Mouse (Mus musculus) forebrain, embryonic 13.5 days (tissue): ENCODE data around the gene Mef2a. TPM values are rescaled to one million over a fixed set of nuclear protein-coding genes. Genes with fewer than 3 reads are reported as not detected.

Experiments used
- ATAC-seq: fragments of 200-750 bp; cut with Nextera tagmentation; 2 replicates; pipeline ENCODE4 v1.8.0; 2017
- H3K27ac ChIP-seq: fragments of 300-500 bp; sonication (generic); 2 replicates; pipeline ENCODE4 v1.5.1; 2015; ENCODE audit warnings: inconsistent platforms, mild to moderate bottlenecking, moderate library complexity
- H3K27me3 ChIP-seq: fragments of 300-500 bp; sonication (generic); 2 replicates; pipeline ENCODE4 v1.6.1; 2015; ENCODE audit warnings: mild to moderate bottlenecking, inconsistent platforms
- H3K36me3 ChIP-seq: fragments of 300-500 bp; sonication (generic); 2 replicates; pipeline ENCODE4 v1.6.1; 2015; ENCODE audit warnings: mild to moderate bottlenecking, inconsistent platforms; ENCODE audit not compliant: poor library complexity, severe bottlenecking
- H3K4me1 ChIP-seq: fragments of 300-500 bp; sonication (generic); 2 replicates; pipeline ENCODE4 v1.6.1; 2015; ENCODE audit warnings: inconsistent platforms
- H3K4me2 ChIP-seq: fragments of 300-500 bp; sonication (generic); 2 replicates; pipeline ENCODE4 v1.6.1; 2015; ENCODE audit warnings: inconsistent platforms, mild to moderate bottlenecking, moderate library complexity
- H3K4me3 ChIP-seq: fragments of 300-500 bp; sonication (generic); 2 replicates; pipeline ENCODE4 v1.5.1; 2015; ENCODE audit warnings: mild to moderate bottlenecking, inconsistent platforms
- H3K9ac ChIP-seq: fragments of 300-500 bp; sonication (generic); 2 replicates; pipeline ENCODE4 v1.6.1; 2015; ENCODE audit warnings: mild to moderate bottlenecking, inconsistent platforms
- H3K9me3 ChIP-seq: fragments of 300-500 bp; sonication (generic); replicated peaks from 2 replicates; pipeline ENCODE4 v1.6.1; 2016; ENCODE audit warnings: inconsistent platforms
- WGBS: fragments of 180-500 bp; shearing (Covaris S2); methylation state at CpG from one replicate; pipeline ENCODE4 v1.1.7; 2015; 5-methylcytosine and 5-hydroxymethylcytosine counted together
- polyA plus RNA-seq: library from polyadenylated mRNA; unstranded; fragments of >200 nt; fragmentation: Nextera tagmentation; extraction: Ambion mirVana; gene quantifications from 2 replicates; pipeline ENCODE4 v1.2.1, GENCODE M21; 2015

Gene Mef2a
- polyA plus RNA-seq, 1 experiment from 2014 or later = 26.0 TPM

DNA sequence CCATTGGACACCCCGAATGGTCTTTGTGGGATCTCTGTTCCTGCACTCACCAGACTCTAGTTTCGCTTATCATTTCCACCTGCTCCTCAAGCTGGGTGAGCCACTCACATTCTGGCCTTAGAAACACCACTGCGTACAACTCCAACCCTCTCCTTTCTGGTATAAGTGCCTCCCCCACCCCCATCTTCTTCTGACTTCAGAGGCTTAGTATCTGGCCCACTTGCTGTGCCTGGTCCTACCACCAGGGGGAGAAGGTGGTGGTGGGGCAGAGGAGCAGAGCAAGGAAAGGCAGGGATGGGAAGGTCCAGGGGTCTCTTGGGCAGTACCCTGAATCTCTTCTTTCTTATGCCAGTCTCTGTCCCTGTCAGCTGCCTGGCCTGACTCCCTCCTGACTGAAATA, 155.6 kb downstream of the Mef2a start:
- Histone ChIP-seq H3K27ac (no peak overlapping the region), H3K36me3 (no peaks in the 10 kb centered on the region), H3K9me3 (no peaks in the 10 kb centered on the region), H3K27me3 (no peaks in the 10 kb centered on the region), H3K4me3 (no peak overlapping the region), H3K4me1 (peaks cover 6% of the 10 kb centered on the region; the same call in 1 of the 2 replicates), H3K9ac (no peak overlapping the region), H3K4me2 (no peak overlapping the region)
- no peak; the same call in 1 of the 2 replicates for ATAC-seq
- WGBS = 71% methylated on average over 3 of the region's 3 CpGs

DNA sequence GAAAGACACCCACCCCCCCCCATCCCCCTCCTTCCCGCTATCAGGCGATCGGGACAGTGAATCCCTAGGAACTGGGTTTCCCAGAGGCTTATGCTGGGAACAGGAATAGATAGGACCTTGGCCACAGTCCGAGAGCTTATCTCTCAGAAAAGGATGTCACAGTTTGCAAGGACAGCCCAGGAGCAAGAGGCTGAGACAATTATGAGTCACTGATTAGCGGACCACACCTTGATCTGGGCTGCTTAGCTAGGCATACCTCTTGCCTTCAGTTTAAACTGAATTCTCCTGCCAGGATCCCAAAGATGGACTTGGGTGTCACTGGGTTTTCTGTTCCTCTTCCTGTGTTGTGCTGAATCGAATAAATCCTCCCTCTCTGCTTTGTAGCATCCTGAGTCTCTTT, 156.3 kb downstream of the Mef2a start:
- WGBS = 82% methylated on average over 6 of the region's 6 CpGs
- ATAC-seq = no peak
- Histone ChIP-seq H3K36me3 (no peaks in the 10 kb centered on the region), H3K27ac (no peak overlapping the region), H3K4me2 (no peak overlapping the region), H3K4me3 (no peak overlapping the region), H3K9me3 (no peaks in the 10 kb centered on the region), H3K4me1 (no peaks in the 10 kb centered on the region), H3K27me3 (no peaks in the 10 kb centered on the region), H3K9ac (no peak overlapping the region)

GRCm38 (mm10) chr7:67213589-67213988, 159.1 kb downstream of the Mef2a start:
- no peaks in the 10 kb centered on the region for H3K4me1 ChIP-seq
- no peak for ATAC-seq
- WGBS = 89% methylated on average over 1 of the region's 1 CpGs
- H3K27ac ChIP-seq = no peak overlapping the region
- no peaks in the 10 kb centered on the region for H3K36me3 ChIP-seq
- H3K4me3 ChIP-seq = no peak overlapping the region
- H3K27me3 ChIP-seq = no peaks in the 10 kb centered on the region
- H3K9me3 ChIP-seq = no peaks in the 10 kb centered on the region
- no peak overlapping the region for H3K4me2 ChIP-seq
- no peak overlapping the region for H3K9ac ChIP-seq

DNA sequence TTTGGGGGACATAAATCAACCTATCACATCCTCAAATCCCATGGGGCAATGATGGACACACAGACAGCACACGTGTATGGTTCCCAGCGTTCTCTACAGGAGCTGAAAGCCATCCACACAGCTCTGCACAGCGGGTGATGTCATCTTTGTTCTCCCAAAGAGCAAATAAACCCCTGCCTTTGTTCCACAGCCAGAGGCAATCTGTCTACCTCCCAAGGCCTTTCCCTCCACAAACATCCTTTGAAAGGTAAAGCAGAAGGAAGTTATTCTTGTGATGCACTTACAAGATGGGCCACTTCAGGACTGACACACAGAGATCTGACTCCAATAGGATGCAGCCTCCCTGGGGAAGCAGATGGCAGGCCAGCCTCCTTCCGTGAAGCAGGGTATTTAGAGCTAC, 160.7 kb downstream of the Mef2a start:
- no peaks in the 10 kb centered on the region for H3K27me3 ChIP-seq
- H3K9ac ChIP-seq = no peak overlapping the region
- H3K4me3 ChIP-seq = no peak overlapping the region
- H3K4me1 ChIP-seq = no peaks in the 10 kb centered on the region
- WGBS = 51% methylated on average over 4 of the region's 4 CpGs
- H3K27ac ChIP-seq = no peak overlapping the region
- no peaks in the 10 kb centered on the region for H3K36me3 ChIP-seq
- no peaks in the 10 kb centered on the region for H3K9me3 ChIP-seq
- no peak for ATAC-seq
- no peak overlapping the region for H3K4me2 ChIP-seq

DNA sequence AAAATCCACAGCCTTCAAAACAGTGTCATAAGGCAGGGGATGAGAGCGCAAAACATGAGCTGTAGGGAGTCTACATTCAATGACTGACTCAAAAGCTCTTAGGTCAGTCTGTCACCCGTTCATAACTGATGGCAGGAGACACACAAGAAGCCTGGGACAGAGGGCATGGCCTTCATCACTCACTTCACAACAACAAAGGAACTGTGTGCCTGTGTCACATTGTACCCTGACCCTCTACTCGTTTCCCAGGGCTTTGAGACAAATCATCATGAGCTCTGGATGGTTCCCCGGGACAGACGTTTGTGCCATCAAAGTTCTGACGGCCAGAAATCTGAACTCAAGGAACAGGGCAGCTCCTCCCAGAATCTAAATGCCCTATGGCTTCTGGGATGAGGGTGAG, 161.3 kb downstream of the Mef2a start:
- 65% methylated on average over 6 of the region's 6 CpGs for WGBS
- no peak overlapping the region for H3K4me3 ChIP-seq
- H3K36me3 ChIP-seq = no peaks in the 10 kb centered on the region
- H3K9me3 ChIP-seq = no peaks in the 10 kb centered on the region
- no peak overlapping the region for H3K9ac ChIP-seq
- H3K27ac ChIP-seq = no peak overlapping the region
- H3K4me1 ChIP-seq = no peaks in the 10 kb centered on the region
- H3K27me3 ChIP-seq = no peaks in the 10 kb centered on the region
- ATAC-seq = no peak
- H3K4me2 ChIP-seq = no peak overlapping the region

- Histone ChIP-seq H3K4me1 (no peaks in the 10 kb centered on the region), H3K27me3 (no peaks in the 10 kb centered on the region), H3K27ac (no peak overlapping the region), H3K4me3 (no peak overlapping the region), H3K9ac (no peak overlapping the region), H3K9me3 (no peaks in the 10 kb centered on the region), H3K4me2 (no peak overlapping the region), H3K36me3 (no peaks in the 10 kb centered on the region)
- 74% methylated on average over 6 of the region's 6 CpGs for WGBS
- no peak for ATAC-seq
These were observed 162.4 kb downstream of the Mef2a start for GRCm38 (mm10) chr7:67210004-67210833.

DNA sequence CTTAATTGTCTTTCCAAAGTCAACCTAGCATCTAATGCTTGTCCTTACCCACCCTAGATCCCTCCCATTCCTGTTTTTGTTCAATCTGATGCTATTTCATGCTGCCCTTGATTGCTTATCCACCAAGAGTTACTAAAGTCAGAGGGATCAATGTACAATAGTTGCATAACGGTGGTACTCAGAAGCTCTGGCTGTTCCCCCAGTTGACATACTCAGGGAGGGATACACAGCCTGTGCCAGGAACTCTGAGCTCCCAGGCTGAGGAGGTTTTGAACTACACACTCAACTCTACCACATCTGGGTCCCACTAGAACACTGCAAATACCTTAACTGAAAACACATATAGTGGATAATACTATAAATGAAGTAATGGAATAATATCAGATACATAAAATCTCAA, 164.3 kb downstream of the Mef2a start:
- Histone ChIP-seq H3K27ac (no peak overlapping the region), H3K9ac (no peak overlapping the region), H3K4me1 (no peaks in the 10 kb centered on the region), H3K9me3 (no peaks in the 10 kb centered on the region), H3K4me3 (no peak overlapping the region), H3K36me3 (no peaks in the 10 kb centered on the region), H3K4me2 (no peak overlapping the region), H3K27me3 (no peaks in the 10 kb centered on the region)
- no peak for ATAC-seq
- WGBS = 90% methylated on average over 1 of the region's 1 CpGs

- no peaks in the 10 kb centered on the region for H3K9me3 ChIP-seq
- ATAC-seq = no peak
- no peaks in the 10 kb centered on the region for H3K27me3 ChIP-seq
- no peak overlapping the region for H3K4me2 ChIP-seq
- WGBS = 55% methylated on average over 6 of the region's 6 CpGs
- no peak overlapping the region for H3K27ac ChIP-seq
- H3K36me3 ChIP-seq = no peaks in the 10 kb centered on the region
- H3K4me3 ChIP-seq = no peak overlapping the region
- no peaks in the 10 kb centered on the region for H3K4me1 ChIP-seq
- no peak overlapping the region for H3K9ac ChIP-seq
These were observed 165.0 kb downstream of the Mef2a start for GRCm38 (mm10) chr7:67207701-67208100.

GRCm38 (mm10) chr7:67206496-67206895, 166.2 kb downstream of the Mef2a start:
- no peak overlapping the region for H3K4me2 ChIP-seq
- no peaks in the 10 kb centered on the region for H3K27me3 ChIP-seq
- 77% methylated on average over 10 of the region's 10 CpGs for WGBS
- no peaks in the 10 kb centered on the region for H3K36me3 ChIP-seq
- no peaks in the 10 kb centered on the region for H3K4me1 ChIP-seq
- no peak for ATAC-seq
- H3K9me3 ChIP-seq = no peaks in the 10 kb centered on the region
- H3K4me3 ChIP-seq = no peak overlapping the region
- H3K27ac ChIP-seq = no peak overlapping the region
- H3K9ac ChIP-seq = no peak overlapping the region

GRCm38 (mm10) chr7:67205734-67206425, 166.8 kb downstream of the Mef2a start:
- H3K4me1 ChIP-seq = no peaks in the 10 kb centered on the region
- no peak overlapping the region for H3K4me3 ChIP-seq
- H3K36me3 ChIP-seq = no peaks in the 10 kb centered on the region
- H3K27ac ChIP-seq = no peak overlapping the region
- no peaks in the 10 kb centered on the region for H3K9me3 ChIP-seq
- H3K27me3 ChIP-seq = no peaks in the 10 kb centered on the region
- no peak overlapping the region for H3K4me2 ChIP-seq
- H3K9ac ChIP-seq = no peak overlapping the region
- WGBS = 92% methylated on average over 9 of the region's 9 CpGs
- no peak for ATAC-seq

GRCm38 (mm10) chr7:67203625-67204024, 169.0 kb downstream of the Mef2a start:
- 88% methylated on average over 3 of the region's 3 CpGs for WGBS
- no peak for ATAC-seq
- no peak overlapping the region for H3K9ac ChIP-seq
- H3K36me3 ChIP-seq = no peaks in the 10 kb centered on the region
- no peak overlapping the region for H3K4me2 ChIP-seq
- H3K27ac ChIP-seq = no peak overlapping the region
- no peaks in the 10 kb centered on the region for H3K4me1 ChIP-seq
- no peaks in the 10 kb centered on the region for H3K9me3 ChIP-seq
- no peaks in the 10 kb centered on the region for H3K27me3 ChIP-seq
- H3K4me3 ChIP-seq = no peak overlapping the region

DNA sequence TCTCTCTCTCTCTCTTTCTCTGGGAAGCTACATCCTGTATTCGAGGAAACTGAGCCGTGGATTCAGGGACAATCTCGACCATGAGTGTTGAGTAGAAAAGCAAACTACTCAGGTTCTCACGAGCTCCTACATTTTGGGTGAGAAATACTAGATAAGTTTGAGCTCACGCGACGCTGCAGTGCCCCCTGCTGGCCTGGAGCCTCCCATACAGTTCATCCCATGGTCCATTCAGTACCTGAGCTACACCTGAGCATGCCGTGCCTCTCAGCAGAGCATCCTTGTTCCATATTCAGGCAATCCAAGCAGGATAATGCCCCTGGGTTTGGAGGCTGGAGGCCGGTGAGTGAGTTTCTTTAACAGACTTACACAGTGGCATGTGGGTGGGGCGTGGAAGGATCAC, 173.2 kb downstream of the Mef2a start:
- Histone ChIP-seq H3K4me2 (no peak overlapping the region), H3K9ac (no peak overlapping the region), H3K27ac (no peak overlapping the region), H3K36me3 (no peaks in the 10 kb centered on the region), H3K9me3 (no peaks in the 10 kb centered on the region), H3K4me3 (no peak overlapping the region), H3K27me3 (no peaks in the 10 kb centered on the region), H3K4me1 (no peaks in the 10 kb centered on the region)
- WGBS = 23% methylated on average over 10 of the region's 10 CpGs
- peak; percentile 58 for ATAC-seq
